Mouse (Mus musculus) heart, postnatal 0 days (tissue): ENCODE measurements at regions not wholly inside any gene's neighbourhood (a gene's known extent, or its start where the extent isn't known, plus 50 kb on each side); places are given as distances from the start of the nearest gene placed in this dataset.

Experiments used
- CTCF ChIP-seq: IDR thresholded peaks from 2 replicates; pipeline ENCODE4 v1.5.1; 2016; ENCODE audit warnings: antibody characterized with exemption, control low read depth, low read depth
- EP300 ChIP-seq: IDR thresholded peaks from 2 replicates; pipeline ENCODE4 v1.6.1; 2016; ENCODE audit warnings: antibody characterized with exemption, low read depth

DNA sequence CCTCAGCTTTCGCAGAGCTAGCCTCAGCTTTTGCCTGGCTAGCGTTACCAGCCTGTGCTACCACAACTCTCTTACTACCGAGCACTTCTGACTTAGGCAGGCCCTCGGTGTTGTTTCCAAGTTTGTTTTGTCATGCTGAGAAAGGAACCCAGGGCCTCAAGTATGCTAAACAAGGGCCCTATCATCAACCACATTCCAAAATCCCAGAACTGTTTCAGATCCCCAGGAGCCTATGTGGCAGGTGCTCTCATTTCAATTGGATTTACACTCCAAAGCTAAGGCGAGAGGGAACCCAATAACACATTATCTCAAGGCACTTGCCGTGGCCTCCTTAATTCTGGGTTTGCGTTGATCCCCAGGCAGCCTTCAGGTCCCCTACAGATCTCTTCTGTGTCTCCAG lies 50.8 kb upstream of the Pja1 start:
- TF ChIP-seq CTCF (no peak), EP300 (no peak)
